Mouse (Mus musculus) NIH3T3 (cell line): ENCODE measurements around the gene Tmem208.
A peak's percentile ranks its signal among the peaks of the same experiment; 100 is the strongest.
"Not testable (repeated sequence)": the region's sequence is repeated elsewhere in the genome, so short reads cannot be mapped to it uniquely, and the experiment has no call there.

Experiments used
- DNase-seq: peaks from one replicate; pipeline ENCODE4 v3.0.0-alpha.2; 2012; ENCODE audit warnings: low read depth

Tmem208 gene

GRCm38 (mm10) chr8:105326141-105326672 lies at the start of gene Tmem208, which contains the start of gene Lrrc29:
Gene Tmem208, plus strand, starts transcription at chr8:105326354.
Gene Lrrc29, minus strand, starts transcription at chr8:105326278.
- DNase-seq: peak; percentile 98

- DNase-seq: no peak
Measured at GRCm38 (mm10) chr8:105278911-105279334, 47.2 kb upstream of the Tmem208 start.

DNA sequence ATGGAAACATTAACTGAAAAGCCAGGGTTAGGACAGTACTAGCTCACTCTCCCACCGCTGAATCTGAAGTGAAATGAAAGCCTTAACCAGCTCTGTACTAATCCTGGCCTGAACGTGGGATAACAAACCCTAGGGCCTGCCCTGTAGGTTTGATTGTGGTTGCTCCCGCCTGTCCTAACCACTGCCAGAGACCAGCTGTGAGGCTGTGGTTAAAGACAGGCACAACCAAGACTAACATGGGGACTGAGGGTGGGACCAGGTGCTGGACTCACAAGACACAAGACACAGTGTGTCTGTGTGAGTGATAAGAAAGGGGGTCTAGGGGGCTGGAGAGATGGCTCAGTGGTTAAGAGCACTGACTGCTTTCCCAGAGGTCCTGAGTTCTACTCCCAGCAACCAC lies 45.6 kb upstream of the Tmem208 start:
- DNase-seq: no peak

DNA sequence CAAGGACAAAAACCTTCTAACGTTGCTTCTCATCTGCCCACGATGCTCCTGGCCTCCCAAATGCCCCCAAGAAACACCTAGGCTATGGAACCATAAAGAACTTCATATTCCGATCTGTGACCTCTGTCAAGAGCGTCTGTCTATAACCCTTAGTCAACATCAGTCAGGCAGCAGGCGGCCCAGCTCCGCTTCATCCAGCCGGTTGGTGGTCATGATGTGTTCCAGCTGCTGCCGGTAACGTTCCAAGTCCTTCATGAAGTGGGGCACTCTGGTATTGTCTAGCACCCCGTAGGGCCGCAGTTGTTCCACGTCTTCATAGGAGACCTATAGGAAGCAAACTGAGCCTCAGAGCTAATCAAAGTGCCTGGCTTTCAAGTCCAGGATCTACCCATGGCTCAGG lies 44.3 kb upstream of the Tmem208 start:
- DNase-seq: no peak

- no peak for DNase-seq
Measured at GRCm38 (mm10) chr8:105282239-105282638, 43.9 kb upstream of the Tmem208 start.

DNA sequence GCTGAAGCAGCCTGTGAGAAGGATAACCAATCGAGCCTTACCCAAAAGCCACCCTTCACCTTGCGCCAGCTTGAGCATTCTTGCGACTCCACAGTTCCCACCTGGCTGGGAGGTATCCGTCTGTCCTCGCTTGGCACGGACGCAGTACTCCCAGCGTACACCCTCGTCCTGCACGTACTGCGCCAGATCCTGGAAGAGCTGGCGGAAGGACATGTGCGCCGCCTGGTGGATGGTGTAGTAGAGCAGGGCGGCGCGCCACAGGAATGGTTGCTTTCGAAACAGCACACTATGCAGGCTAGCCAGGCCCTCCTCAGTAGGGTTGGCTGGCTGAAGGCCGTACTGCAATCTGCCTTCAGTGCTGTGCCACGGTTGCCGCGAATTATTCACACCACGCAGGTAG lies 43.1 kb upstream of the Tmem208 start:
- DNase-seq: peak; percentile 56

DNA sequence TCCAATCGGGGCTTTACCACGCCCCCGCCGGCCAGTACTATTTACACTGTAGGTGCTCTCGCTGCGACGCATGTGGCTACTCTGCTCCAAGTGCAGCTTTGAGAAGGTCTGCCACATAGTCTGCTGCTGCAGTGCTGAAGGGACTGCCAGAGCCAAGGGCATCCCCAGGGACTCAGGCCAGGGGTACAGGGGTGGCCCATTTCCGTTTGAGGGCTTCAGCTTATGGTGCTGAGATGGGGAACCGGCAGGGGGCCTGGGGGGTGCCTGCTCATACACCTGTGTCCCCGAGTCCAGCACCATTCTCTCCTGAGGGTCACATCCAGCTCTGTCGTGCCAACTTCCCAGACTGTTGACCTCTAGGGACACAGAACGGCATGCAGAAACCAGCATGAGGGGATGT lies 40.6 kb upstream of the Tmem208 start:
- DNase-seq: no peak

- peak; percentile 33 for DNase-seq
Measured at GRCm38 (mm10) chr8:105286907-105287306, 39.2 kb upstream of the Tmem208 start.

DNA sequence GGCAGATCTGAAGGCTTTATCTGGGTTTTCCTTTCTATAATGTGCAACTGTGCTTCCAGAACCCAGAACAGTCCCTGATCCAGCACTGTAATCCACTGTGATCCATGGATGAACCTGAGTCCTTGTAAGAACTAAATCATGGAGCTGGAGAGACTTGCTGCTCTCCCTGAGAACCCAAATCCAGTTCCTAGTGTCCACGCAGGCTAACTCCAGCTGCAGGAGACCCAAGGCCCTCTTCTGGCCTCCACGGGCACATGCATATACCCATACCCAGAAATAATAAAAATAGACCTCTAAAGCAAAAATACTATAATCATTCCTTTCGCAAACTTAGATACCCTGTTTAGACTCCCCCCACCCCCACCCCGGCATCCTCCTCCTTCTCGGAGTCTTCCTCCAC lies 37.9 kb upstream of the Tmem208 start:
- DNase-seq: peak; percentile 61

- peak; percentile 98 for DNase-seq
Measured at GRCm38 (mm10) chr8:105288958-105289732, 37.0 kb upstream of the Tmem208 start.

GRCm38 (mm10) chr8:105289805-105290460 lies 36.2 kb upstream of the Tmem208 start, which contains the start of gene 4931428F04Rik:
Gene 4931428F04Rik, minus strand, starts transcription at chr8:105289864.
- DNase-seq: peak; percentile 33

DNA sequence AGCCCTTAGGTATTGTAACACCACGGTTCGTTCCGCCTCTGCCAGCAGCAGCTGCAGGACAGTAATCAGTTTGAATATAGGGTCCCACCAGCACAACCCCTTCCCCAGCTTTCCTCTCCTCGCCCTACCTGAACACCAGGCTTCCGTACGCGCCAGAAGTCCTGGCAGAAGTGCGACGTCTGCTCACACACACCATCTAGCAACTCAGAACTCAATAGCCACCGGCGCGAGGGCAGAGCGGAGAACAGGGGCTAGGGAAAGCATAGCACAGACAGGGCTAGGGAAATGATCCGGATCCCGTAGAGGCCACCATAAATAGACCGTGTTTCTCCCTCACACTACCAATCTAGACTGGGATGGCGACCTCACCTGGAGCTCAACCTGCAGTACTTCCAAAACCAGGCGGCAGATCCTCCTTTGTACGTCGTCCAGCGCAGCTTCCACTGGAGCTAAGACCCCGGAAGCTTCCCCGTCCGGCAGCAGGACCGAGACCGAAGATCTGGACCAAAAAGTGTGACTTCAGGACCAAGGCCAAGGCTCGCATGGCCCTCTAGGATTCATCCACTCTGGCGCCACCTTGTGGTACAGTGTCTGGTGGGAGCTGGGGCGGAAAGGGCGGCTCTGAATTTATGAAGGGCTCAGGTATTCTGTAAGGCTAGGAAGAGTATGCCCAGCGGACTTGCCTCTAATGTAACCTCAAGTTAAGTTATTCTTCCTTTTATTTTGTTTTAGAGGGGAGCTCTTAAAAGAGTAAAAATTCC lies 35.4 kb upstream of the Tmem208 start:
- DNase-seq: peak; percentile 88

- DNase-seq: not testable (repeated sequence)
Measured at GRCm38 (mm10) chr8:105291364-105291763, 34.8 kb upstream of the Tmem208 start.

- peak; percentile 51 for DNase-seq
Measured at GRCm38 (mm10) chr8:105291802-105292201, 34.4 kb upstream of the Tmem208 start.

DNA sequence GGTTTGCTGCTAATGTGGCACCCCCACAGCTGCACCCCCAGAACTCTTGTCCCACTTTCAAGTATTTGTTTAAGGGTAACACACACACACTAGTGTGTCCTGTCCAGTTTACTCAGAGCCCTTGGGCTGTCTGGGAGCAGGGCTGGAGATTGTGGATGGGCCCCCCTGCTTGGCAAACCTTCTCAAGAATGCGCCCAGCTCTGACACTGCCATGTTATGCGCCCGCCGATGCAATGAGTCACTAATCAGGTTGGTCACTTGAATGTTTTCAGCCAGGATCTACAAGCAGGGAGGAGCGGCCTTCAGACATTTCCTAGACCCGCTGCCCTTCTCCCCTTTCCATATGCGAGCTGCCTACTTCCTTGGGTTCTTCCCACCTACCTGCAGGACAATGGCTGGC lies 33.7 kb upstream of the Tmem208 start:
- peak; percentile 83 for DNase-seq

DNA sequence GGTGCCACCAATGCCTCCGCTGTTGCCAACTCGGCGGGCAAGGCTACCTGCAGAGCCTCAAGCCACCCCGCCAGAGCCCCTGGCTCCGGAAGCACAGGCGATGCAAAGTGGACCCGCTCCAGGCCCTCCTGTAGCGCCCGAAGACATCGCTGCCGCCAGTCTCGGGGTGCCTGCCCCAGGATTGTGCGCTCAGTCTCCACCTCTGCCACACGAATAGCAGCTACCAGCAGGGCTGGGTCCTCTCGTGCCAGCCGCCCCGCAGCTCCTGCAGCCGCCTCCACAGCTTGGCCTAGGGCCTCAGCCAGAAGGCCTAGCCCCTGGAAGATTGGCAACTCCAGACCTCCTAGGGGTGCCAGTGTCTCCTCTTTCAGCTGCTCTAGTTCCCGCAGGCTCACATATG lies 32.7 kb upstream of the Tmem208 start:
- DNase-seq: no peak

- no peak for DNase-seq
Measured at GRCm38 (mm10) chr8:105294776-105295175, 31.4 kb upstream of the Tmem208 start.

DNA sequence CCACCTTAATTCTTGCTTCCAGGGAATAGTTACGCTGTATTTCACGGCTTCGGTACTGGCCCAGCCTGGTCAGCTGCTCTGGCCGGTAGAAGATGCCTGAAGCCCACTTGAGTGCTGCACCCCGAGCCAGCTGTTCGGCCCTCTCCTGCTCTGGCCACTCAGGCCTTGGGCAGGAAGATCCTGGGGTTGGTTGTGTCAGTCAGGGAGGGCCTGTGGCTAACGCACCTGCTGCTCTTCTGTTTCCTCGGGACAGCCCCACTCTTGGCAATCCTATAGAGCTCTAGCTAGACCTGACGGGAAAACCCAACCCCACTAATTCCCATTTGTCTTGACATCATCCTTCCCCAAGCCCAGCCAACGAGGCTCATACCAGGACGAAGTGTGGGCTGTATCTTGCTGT lies 30.9 kb upstream of the Tmem208 start:
- no peak for DNase-seq

- no peak for DNase-seq
Measured at GRCm38 (mm10) chr8:105295895-105296573, 30.1 kb upstream of the Tmem208 start, which contains the start of gene Exoc3l. Gene Exoc3l, minus strand, starts transcription at chr8:105296101.

DNA sequence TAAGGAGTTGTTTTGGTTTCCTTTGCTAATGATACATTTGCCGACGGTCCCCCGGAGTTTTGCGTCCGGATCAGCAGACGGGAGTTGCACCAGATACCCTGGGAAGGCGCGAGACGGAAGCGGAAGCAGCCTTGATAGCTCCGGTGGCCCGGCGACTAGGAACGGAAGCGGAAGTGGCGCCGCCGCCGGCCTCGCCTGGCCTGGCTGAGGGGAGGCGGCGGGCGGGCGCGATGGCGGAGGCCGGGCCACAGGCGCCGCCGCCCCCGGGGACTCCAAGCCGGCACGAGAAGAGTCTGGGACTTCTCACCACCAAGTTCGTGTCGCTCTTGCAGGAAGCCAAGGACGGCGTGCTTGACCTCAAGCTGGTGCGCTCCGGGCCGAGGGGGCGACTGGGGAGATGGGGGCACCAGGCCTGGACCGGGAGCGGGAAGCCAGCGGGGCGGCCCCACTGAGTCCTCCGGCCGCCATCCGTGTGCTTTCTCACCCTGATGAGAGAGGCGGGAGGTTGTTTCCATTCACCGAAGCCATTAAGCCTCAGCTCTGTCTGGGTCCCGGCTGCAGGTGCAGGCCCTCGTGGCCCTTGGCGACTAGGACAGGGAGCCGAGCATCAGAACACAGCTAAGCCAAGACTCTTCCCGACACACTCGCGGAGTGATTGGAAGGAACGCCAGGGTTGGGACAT lies 28.5 kb upstream of the Tmem208 start, which contains the start of gene E2f4:
TSS of gene E2f4 (plus strand) at position 153 of the 682 bp plus-strand sequence.
- DNase-seq: peak; percentile 95
